Mouse (Mus musculus) heart, embryonic 15.5 days (tissue): ENCODE measurements around the gene Gpm6a. TPM values are rescaled to one million over a fixed set of nuclear protein-coding genes. Genes with fewer than 3 reads are reported as not detected.

Source experiments
- ATAC-seq: fragments of 200-750 bp; cut with Nextera tagmentation; replicated peaks from 2 replicates; pipeline ENCODE4 v1.8.0; 2017; ENCODE audit warnings: low read depth, moderate TSS enrichment; ENCODE audit not compliant: insufficient number of reproducible peaks, insufficient read depth, low FRiP score
- H3K27ac ChIP-seq: fragments of 300-500 bp; sonication (generic); 2 replicates; pipeline ENCODE4 v1.5.1; 2015; ENCODE audit warnings: mild to moderate bottlenecking, inconsistent platforms
- H3K27me3 ChIP-seq: fragments of 300-500 bp; sonication (generic); 2 replicates; pipeline ENCODE4 v1.6.1; 2015; ENCODE audit warnings: inconsistent platforms
- H3K36me3 ChIP-seq: fragments of 300-500 bp; sonication (generic); 2 replicates; pipeline ENCODE4 v1.6.1; 2015; ENCODE audit warnings: mild to moderate bottlenecking, inconsistent platforms
- H3K4me1 ChIP-seq: fragments of 300-500 bp; sonication (generic); replicated peaks from 2 replicates; pipeline ENCODE4 v1.6.1; 2015; ENCODE audit warnings: inconsistent platforms
- H3K4me2 ChIP-seq: fragments of 300-500 bp; sonication (generic); 2 replicates; pipeline ENCODE4 v1.6.1; 2015; ENCODE audit warnings: inconsistent platforms, mild to moderate bottlenecking, moderate library complexity
- H3K4me3 ChIP-seq: fragments of 300-500 bp; sonication (generic); 2 replicates; pipeline ENCODE4 v1.5.1; 2015; ENCODE audit warnings: mild to moderate bottlenecking, inconsistent platforms
- H3K9ac ChIP-seq: fragments of 300-500 bp; sonication (generic); 2 replicates; pipeline ENCODE4 v1.6.1; 2015; ENCODE audit warnings: mild to moderate bottlenecking, inconsistent platforms
- H3K9me3 ChIP-seq: fragments of 300-500 bp; sonication (generic); replicated peaks from 2 replicates; pipeline ENCODE4 v1.6.1; 2016; ENCODE audit warnings: inconsistent platforms
- WGBS: fragments of 180-500 bp; shearing (Covaris S2); methylation state at CpG from one replicate; pipeline ENCODE4 v1.1.7; 2015; ENCODE audit warnings: mixed read lengths; 5-methylcytosine and 5-hydroxymethylcytosine counted together
- polyA plus RNA-seq: library from polyadenylated mRNA; unstranded; fragments of >200 nt; fragmentation: Nextera tagmentation; extraction: Ambion mirVana; gene quantifications from 2 replicates; pipeline ENCODE4 v1.2.1, GENCODE M21; 2015

Gpm6a gene
- polyA plus RNA-seq, 1 experiment from 2014 or later: 20.7 TPM

DNA sequence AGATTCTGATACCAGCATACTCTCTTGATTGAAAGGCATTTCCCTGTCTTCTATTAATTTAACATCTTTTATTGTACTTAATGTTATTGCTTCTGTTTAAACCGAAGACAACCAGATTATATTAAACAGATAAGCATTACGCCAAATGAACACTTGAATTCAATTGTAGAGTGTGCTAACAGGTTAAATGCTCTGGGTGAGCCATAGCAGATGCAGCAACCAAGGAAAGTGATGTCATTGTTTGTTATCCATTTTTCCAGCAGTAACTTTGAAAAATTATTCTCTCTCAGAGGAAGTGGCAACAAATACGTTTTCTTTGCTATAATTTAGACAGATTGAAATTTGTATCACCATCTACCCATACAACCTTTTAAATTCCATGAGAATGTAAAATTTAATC lies 2.9 kb downstream of the Gpm6a start:
- no peak overlapping the region for H3K9ac ChIP-seq
- H3K4me2 ChIP-seq: no peak overlapping the region
- no peaks in the 10 kb centered on the region for H3K9me3 ChIP-seq
- H3K4me1 ChIP-seq: no peaks in the 10 kb centered on the region
- no peak for ATAC-seq
- WGBS: 55% methylated on average over 3 of the region's 3 CpGs
- H3K4me3 ChIP-seq: no peak overlapping the region
- no peaks in the 10 kb centered on the region for H3K36me3 ChIP-seq
- H3K27ac ChIP-seq: no peak overlapping the region
- H3K27me3 ChIP-seq: no peaks in the 10 kb centered on the region

GRCm38 (mm10) chr8:54961571-54961970 lies 6.9 kb downstream of the Gpm6a start:
- no peaks in the 10 kb centered on the region for H3K4me1 ChIP-seq
- no peak for ATAC-seq
- no peak overlapping the region for H3K27ac ChIP-seq
- H3K4me2 ChIP-seq: no peak overlapping the region
- no peaks in the 10 kb centered on the region for H3K9me3 ChIP-seq
- no peaks in the 10 kb centered on the region for H3K27me3 ChIP-seq
- H3K36me3 ChIP-seq: no peaks in the 10 kb centered on the region
- no peak overlapping the region for H3K4me3 ChIP-seq
- no peak overlapping the region for H3K9ac ChIP-seq

- no peak overlapping the region for H3K4me3 ChIP-seq
- no peaks in the 10 kb centered on the region for H3K4me1 ChIP-seq
- no peak for ATAC-seq
- H3K4me2 ChIP-seq: no peak overlapping the region
- no peak overlapping the region for H3K9ac ChIP-seq
- no peaks in the 10 kb centered on the region for H3K9me3 ChIP-seq
- no peak overlapping the region for H3K27ac ChIP-seq
- no peaks in the 10 kb centered on the region for H3K27me3 ChIP-seq
- WGBS: 61% methylated on average over 1 of the region's 1 CpGs
- H3K36me3 ChIP-seq: no peaks in the 10 kb centered on the region
These were observed 20.4 kb downstream of the Gpm6a start for GRCm38 (mm10) chr8:54975020-54975419.

GRCm38 (mm10) chr8:54975506-54975905 lies 20.9 kb downstream of the Gpm6a start:
- no peaks in the 10 kb centered on the region for H3K9me3 ChIP-seq
- WGBS: 70% methylated on average over 2 of the region's 2 CpGs
- H3K9ac ChIP-seq: no peak overlapping the region
- no peak overlapping the region for H3K27ac ChIP-seq
- H3K4me1 ChIP-seq: no peaks in the 10 kb centered on the region
- H3K4me2 ChIP-seq: no peak overlapping the region
- no peaks in the 10 kb centered on the region for H3K27me3 ChIP-seq
- H3K36me3 ChIP-seq: no peaks in the 10 kb centered on the region
- no peak for ATAC-seq
- H3K4me3 ChIP-seq: no peak overlapping the region

DNA sequence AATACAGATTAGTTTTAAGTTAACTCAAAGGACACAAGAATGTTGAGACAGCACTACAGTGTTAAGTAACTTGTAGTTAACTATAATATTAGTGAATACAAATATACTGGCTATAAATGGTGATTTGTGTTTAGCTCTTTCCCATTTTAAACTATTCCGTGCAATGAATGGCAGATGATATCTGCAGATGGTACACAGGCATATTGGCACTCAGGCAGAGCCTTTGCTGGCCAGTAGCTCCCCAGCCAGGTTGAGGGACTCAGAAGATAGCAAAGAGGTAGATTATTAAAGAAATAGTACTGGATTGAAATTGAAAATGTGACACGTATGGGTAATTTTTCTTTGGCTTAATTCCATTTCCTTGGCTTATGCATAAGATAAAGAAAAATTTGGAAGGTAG lies 21.3 kb downstream of the Gpm6a start:
- Histone ChIP-seq H3K9me3 (no peaks in the 10 kb centered on the region), H3K4me1 (no peaks in the 10 kb centered on the region), H3K9ac (no peak overlapping the region), H3K27me3 (no peaks in the 10 kb centered on the region), H3K4me2 (no peak overlapping the region), H3K27ac (no peak overlapping the region), H3K36me3 (no peaks in the 10 kb centered on the region), H3K4me3 (no peak overlapping the region)
- 74% methylated on average over 2 of the region's 2 CpGs for WGBS
- no peak for ATAC-seq

GRCm38 (mm10) chr8:54976663-54977062 lies 22.0 kb downstream of the Gpm6a start:
- no peak for ATAC-seq

GRCm38 (mm10) chr8:54986791-54987190 lies 32.1 kb downstream of the Gpm6a start:
- Histone ChIP-seq H3K4me1 (no peaks in the 10 kb centered on the region), H3K4me3 (no peak overlapping the region), H3K27me3 (no peaks in the 10 kb centered on the region), H3K27ac (no peak overlapping the region), H3K9me3 (no peaks in the 10 kb centered on the region), H3K4me2 (no peak overlapping the region), H3K9ac (no peak overlapping the region), H3K36me3 (no peaks in the 10 kb centered on the region)
- 64% methylated on average over 2 of the region's 2 CpGs for WGBS
- no peak for ATAC-seq

More at GRCm38 (mm10) chr8:54976663-54977062, 22.0 kb downstream of the Gpm6a start:
- 47% methylated on average over 1 of the region's 1 CpGs for WGBS
- Histone ChIP-seq H3K4me3 (no peak overlapping the region), H3K27me3 (no peaks in the 10 kb centered on the region), H3K27ac (no peak overlapping the region), H3K4me2 (no peak overlapping the region), H3K36me3 (no peaks in the 10 kb centered on the region), H3K4me1 (no peaks in the 10 kb centered on the region), H3K9ac (no peak overlapping the region), H3K9me3 (no peaks in the 10 kb centered on the region)

DNA sequence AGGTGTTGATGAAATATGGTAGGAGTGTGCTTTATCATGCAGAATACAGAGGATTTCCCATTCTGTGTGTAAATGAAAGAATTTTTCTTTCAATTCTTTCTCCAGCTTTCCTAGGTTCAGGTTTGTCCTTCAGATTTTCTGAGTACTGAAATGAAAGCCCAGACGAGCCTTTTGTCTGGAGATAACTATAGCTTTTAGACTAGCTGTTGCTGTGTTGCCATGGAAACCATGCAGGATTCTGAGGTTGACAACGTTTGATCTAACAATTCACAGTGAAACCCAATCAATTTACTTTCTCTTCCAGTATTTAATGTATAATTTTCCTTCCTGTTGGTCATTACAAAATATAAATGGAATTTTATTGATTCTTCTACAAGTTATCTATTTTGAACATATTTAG lies 34.5 kb downstream of the Gpm6a start:
- ATAC-seq: no peak
- H3K27me3 ChIP-seq: no peaks in the 10 kb centered on the region
- WGBS: 27% methylated on average over 2 of the region's 2 CpGs

GRCm38 (mm10) chr8:54991840-54992609 lies 37.4 kb downstream of the Gpm6a start:
- ATAC-seq: no peak
- Histone ChIP-seq H3K4me3 (no peak overlapping the region), H3K36me3 (no peaks in the 10 kb centered on the region), H3K4me1 (no peaks in the 10 kb centered on the region), H3K27me3 (no peaks in the 10 kb centered on the region), H3K9me3 (no peaks in the 10 kb centered on the region), H3K27ac (no peak overlapping the region), H3K4me2 (no peak overlapping the region), H3K9ac (no peak overlapping the region)
- WGBS: 59% methylated on average over 3 of the region's 3 CpGs

More for the DNA sequence above, 34.5 kb downstream of the Gpm6a start:
- no peak overlapping the region for H3K9ac ChIP-seq
- no peaks in the 10 kb centered on the region for H3K9me3 ChIP-seq
- H3K27ac ChIP-seq: no peak overlapping the region
- no peak overlapping the region for H3K4me3 ChIP-seq
- no peaks in the 10 kb centered on the region for H3K4me1 ChIP-seq
- no peak overlapping the region for H3K4me2 ChIP-seq
- H3K36me3 ChIP-seq: no peaks in the 10 kb centered on the region

DNA sequence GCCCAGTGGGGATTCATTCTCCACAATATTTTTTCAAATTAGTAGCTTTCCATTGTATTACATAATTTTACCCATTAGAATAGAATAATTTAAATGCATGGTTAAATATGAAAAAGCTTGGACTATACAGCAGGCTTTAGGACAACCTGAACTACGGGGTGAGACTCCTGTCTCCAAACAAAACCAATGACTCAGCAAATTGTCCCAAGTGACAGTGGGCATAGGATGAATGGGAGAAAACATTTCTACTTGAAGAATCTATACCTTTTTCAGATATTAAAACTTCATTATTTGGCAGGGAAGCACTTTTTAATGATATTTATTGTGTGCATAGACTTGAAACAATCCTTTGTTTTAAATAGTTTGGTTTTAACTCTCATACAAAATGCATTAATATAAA lies 41.0 kb downstream of the Gpm6a start:
- Histone ChIP-seq H3K4me2 (no peak overlapping the region), H3K9me3 (no peaks in the 10 kb centered on the region), H3K27me3 (no peaks in the 10 kb centered on the region), H3K36me3 (no peaks in the 10 kb centered on the region), H3K4me1 (no peaks in the 10 kb centered on the region), H3K9ac (no peak overlapping the region), H3K27ac (no peak overlapping the region), H3K4me3 (no peak overlapping the region)
- no peak for ATAC-seq
- WGBS: 65% methylated on average over 1 of the region's 1 CpGs

GRCm38 (mm10) chr8:55002398-55002797 lies 47.8 kb downstream of the Gpm6a start:
- ATAC-seq: no peak
- Histone ChIP-seq H3K4me2 (no peak overlapping the region), H3K4me3 (no peak overlapping the region), H3K27ac (no peak overlapping the region), H3K4me1 (no peaks in the 10 kb centered on the region), H3K27me3 (no peaks in the 10 kb centered on the region), H3K9me3 (no peaks in the 10 kb centered on the region), H3K36me3 (no peaks in the 10 kb centered on the region), H3K9ac (no peak overlapping the region)
- 87% methylated on average over 1 of the region's 1 CpGs for WGBS

GRCm38 (mm10) chr8:55002946-55003345 lies 48.3 kb downstream of the Gpm6a start:
- Histone ChIP-seq H3K9ac (no peak overlapping the region), H3K4me3 (no peak overlapping the region), H3K4me1 (no peaks in the 10 kb centered on the region), H3K9me3 (no peaks in the 10 kb centered on the region), H3K4me2 (no peak overlapping the region), H3K27me3 (no peaks in the 10 kb centered on the region), H3K27ac (no peak overlapping the region), H3K36me3 (no peaks in the 10 kb centered on the region)
- no peak for ATAC-seq
- 34% methylated on average over 2 of the region's 2 CpGs for WGBS
